Comparison of ENCODE assay signal across 8 mouse cellular contexts in the genomic region with DNA sequence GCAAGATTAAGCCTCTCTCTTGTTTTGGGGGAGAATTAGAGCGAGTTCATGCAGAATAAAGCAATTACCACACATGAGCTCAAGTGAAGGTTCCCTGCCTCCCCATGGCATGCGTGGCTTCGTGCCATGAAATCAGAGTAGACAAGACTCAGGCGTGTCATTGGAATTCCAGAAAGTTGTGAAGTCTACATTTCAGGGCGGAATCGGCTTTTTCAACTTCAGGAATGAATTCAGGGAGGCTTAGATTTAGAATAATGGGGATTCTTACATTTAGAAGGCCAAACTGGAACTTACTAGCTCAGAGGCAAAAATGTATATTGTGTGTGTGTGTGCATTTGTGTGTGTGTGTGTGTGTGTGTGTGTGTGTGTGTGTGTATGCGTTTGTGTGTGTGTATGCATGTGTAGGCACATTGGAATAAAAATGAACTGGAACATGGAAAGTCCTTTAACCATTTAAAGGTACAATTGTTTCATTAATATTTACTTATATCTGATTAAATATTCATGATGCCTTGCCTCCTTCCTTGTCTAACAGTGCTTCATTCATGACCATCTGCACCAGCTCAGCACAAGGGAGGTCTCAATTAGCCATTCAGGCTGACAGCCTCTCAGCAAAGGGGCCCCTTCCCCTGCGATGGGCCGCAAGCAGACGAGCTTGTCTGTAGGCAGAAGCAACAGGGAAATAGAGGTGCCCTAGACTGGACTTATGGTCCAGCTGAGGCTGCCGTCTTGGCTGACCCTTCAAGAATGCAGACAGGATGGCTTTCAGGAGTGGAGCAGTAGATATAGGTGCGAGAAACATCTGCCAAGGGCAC. TPM values are rescaled to one million over a fixed set of nuclear protein-coding genes. Genes with fewer than 3 reads are reported as not detected.
DNase-seq lines count a peak whose midpoint lies in the region; ATAC-seq lines count a peak whose summit lies in the region.
"Had no signal": no experiment of that assay in that cellular context is flagged by ENCODE, and none has a peak within 500 bp of the region (broad histone marks: within the 10 kb centered on the region; RNA-seq: fewer than 3 reads in every experiment).

No protein-coding gene starts in this region.

- ATAC-seq in embryonic facial prominence, embryonic 13.5 days (ENCODE audit: insufficient number of reproducible peaks, insufficient read depth, low FRiP score, low TSS enrichment, low read depth) = peak; percentile 52; the same call in 1 of the 2 replicates
- ATAC-seq in hindbrain, embryonic 11.5 days (ENCODE audit: low FRiP score) = peak; percentile 94
- ATAC-seq in granulocyte monocyte progenitor cell, adult 5-6 weeks (replicated peaks; ENCODE audit: poor library complexity, severe bottlenecking) = no peak

- no peak overlapping the region for H3K4me3 ChIP-seq in embryonic facial prominence, embryonic 13.5 days
- no peak overlapping the region for H3K4me3 ChIP-seq in hindbrain, embryonic 11.5 days (ENCODE audit: low read depth, low read length)
- H3K4me3 ChIP-seq: lung, embryonic 15.5 days had no signal

- peaks cover 44% of the 10 kb centered on the region for H3K4me1 ChIP-seq in embryonic facial prominence, embryonic 13.5 days
- peaks cover 4% of the 10 kb centered on the region; the same call in 1 of the 2 replicates for H3K4me1 ChIP-seq in hindbrain, embryonic 11.5 days (replicated peaks; ENCODE audit: control insufficient read depth, insufficient read depth, low read length)

- H3K27me3 ChIP-seq in embryonic facial prominence, embryonic 13.5 days = no peaks in the 10 kb centered on the region
- H3K27me3 ChIP-seq in hindbrain, embryonic 11.5 days (ENCODE audit: control insufficient read depth, insufficient read depth, low read length) = no peaks in the 10 kb centered on the region
- H3K27me3 ChIP-seq: lung, embryonic 15.5 days had no signal

- H3K4me2 ChIP-seq in embryonic facial prominence, embryonic 13.5 days = peak overlapping the region; percentile 11
- no peak overlapping the region for H3K4me2 ChIP-seq in hindbrain, embryonic 11.5 days (replicated peaks; ENCODE audit: low read depth, low read length)
- H3K4me2 ChIP-seq: lung, embryonic 15.5 days had no signal

- peak overlapping the region; percentile 72 for H3K27ac ChIP-seq in embryonic facial prominence, embryonic 13.5 days
- H3K27ac ChIP-seq in hindbrain, embryonic 11.5 days (ENCODE audit: low read depth, low read length) = peak overlapping the region; percentile 45
- H3K27ac ChIP-seq: lung, embryonic 15.5 days had no signal

- H3K9me3 ChIP-seq in embryonic facial prominence, embryonic 13.5 days = no peaks in the 10 kb centered on the region
- no peaks in the 10 kb centered on the region for H3K9me3 ChIP-seq in hindbrain, embryonic 11.5 days (ENCODE audit: control insufficient read depth, low read length)
- H3K9me3 ChIP-seq: lung, embryonic 15.5 days had no signal

- H3K36me3 ChIP-seq in embryonic facial prominence, embryonic 13.5 days = no peaks in the 10 kb centered on the region
- H3K36me3 ChIP-seq in hindbrain, embryonic 11.5 days (ENCODE audit: control insufficient read depth, insufficient read depth, low read length) = no peaks in the 10 kb centered on the region
- H3K36me3 ChIP-seq: lung, embryonic 15.5 days had no signal

- 28% methylated on average over 12 of the region's 12 CpGs for WGBS in embryonic facial prominence, embryonic 13.5 days
- WGBS in hindbrain, embryonic 11.5 days = 47% methylated on average over 12 of the region's 12 CpGs

- peak; percentile 21 for DNase-seq in lung, postnatal 36 days
- DNase-seq in lung, postnatal 25 days (ENCODE audit: low spot score) = no peak
- peak; percentile 74 for DNase-seq in hindbrain, embryonic 11.5 days (ENCODE audit: low spot score)
- DNase-seq in retina, postnatal 1 day = peak; percentile 89
- DNase-seq in spleen, postnatal 10 days (ENCODE audit: low spot score in 2 of 2) = no peak

- no peak overlapping the region for H3K9ac ChIP-seq in embryonic facial prominence, embryonic 13.5 days
- no peak overlapping the region for H3K9ac ChIP-seq in hindbrain, embryonic 11.5 days (ENCODE audit: low read depth, low read length)
- H3K9ac ChIP-seq: lung, embryonic 15.5 days had no signal

RNA-seq across cellular contexts. Expression of a gene that starts 41.4 kb away (rescaled TPM):
- polyA plus RNA-seq in embryonic facial prominence, embryonic 13.5 days (2015; fragmentation: Nextera tagmentation; extraction: Ambion mirVana) = 47.7 and 49.9 TPM in 2 replicates
- 49.0 and 59.2 TPM in 2 replicates for polyA plus RNA-seq in hindbrain, embryonic 11.5 days (2014; fragmentation: Nextera tagmentation; extraction: Ambion mirVana)
- total RNA-seq in granulocyte monocyte progenitor cell, adult 5-6 weeks (2014; fragmentation: Nextera tagmentation) = 4.9 and 8.2 TPM in 2 replicates
- 4.1 and 4.7 TPM in 2 replicates for total RNA-seq in granulocyte monocyte progenitor cell, adult 5-6 weeks (2017)

Comparison
In these comparisons a context has a peak if more than half of its experiments do, and no peak if none do; other contexts are left out.
1. DNase-seq: peak in lung, postnatal 36 days (single experiment), hindbrain, embryonic 11.5 days (single experiment) and retina, postnatal 1 day (single experiment); none in lung, postnatal 25 days (single experiment) and spleen, postnatal 10 days (0 of 2).